Mouse (Mus musculus): Measurements from ENCODE around the gene Trpc4ap. TPM values are rescaled to one million over a fixed set of nuclear protein-coding genes. Genes with fewer than 3 reads are reported as not detected.

Gene Trpc4ap
- polyA plus RNA-seq, 1 experiment, result 223 TPM

DNA sequence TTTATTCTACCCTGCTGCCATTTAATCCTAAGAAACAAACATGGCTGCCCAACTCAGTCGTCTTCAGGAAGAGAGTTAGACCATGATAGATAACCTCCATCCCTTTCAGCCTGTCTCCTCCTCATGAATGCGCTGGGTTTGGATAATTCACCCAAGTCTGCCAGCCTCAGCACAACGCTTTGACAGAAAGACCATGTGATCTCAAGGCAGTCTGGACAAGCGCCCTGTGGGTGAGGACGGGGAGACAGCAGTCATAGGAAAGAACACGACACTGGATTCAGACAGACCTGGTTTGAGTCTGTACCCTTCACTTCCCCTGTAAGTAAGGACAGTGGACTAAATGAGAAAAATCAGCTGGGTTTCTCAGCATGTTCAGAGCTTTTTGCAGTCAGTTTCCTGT, 102.7 kb downstream of the Trpc4ap start:
- 56% methylated on average over 6 of the region's 6 CpGs for WGBS
- no peak for DNase-seq
- Histone ChIP-seq H3K27me3 (ENCODE audit: control insufficient read depth, insufficient read depth, low read length) (no peaks in the 10 kb centered on the region), H3K4me1 (ENCODE audit: control insufficient read depth, insufficient read depth, low read length) (no peaks in the 10 kb centered on the region), H3K4me3 (replicated peaks; ENCODE audit: insufficient read depth, low read depth, low read length) (no peak overlapping the region), H3K27ac (ENCODE audit: insufficient read depth, low read length) (no peak overlapping the region)
- TF ChIP-seq POLR2A (IDR thresholded peaks at IDR 0.05; ENCODE audit: borderline replicate concordance, insufficient read depth, low read length) (no peak), CTCF (IDR thresholded peaks at IDR 0.05; ENCODE audit: borderline replicate concordance, insufficient read depth, low read depth, low read length) (no peak)

GRCm38 (mm10) chr2:155588136-155588535, 104.0 kb downstream of the Trpc4ap start:
- Histone ChIP-seq H3K4me3 (replicated peaks; ENCODE audit: insufficient read depth, low read depth, low read length) (no peak overlapping the region), H3K4me1 (ENCODE audit: control insufficient read depth, insufficient read depth, low read length) (no peaks in the 10 kb centered on the region), H3K27me3 (ENCODE audit: control insufficient read depth, insufficient read depth, low read length) (no peaks in the 10 kb centered on the region), H3K27ac (ENCODE audit: insufficient read depth, low read length) (no peak overlapping the region)
- DNase-seq, result no peak
- TF ChIP-seq CTCF (IDR thresholded peaks at IDR 0.05; ENCODE audit: borderline replicate concordance, insufficient read depth, low read depth, low read length) (no peak), POLR2A (IDR thresholded peaks at IDR 0.05; ENCODE audit: borderline replicate concordance, insufficient read depth, low read length) (no peak)
- 51% methylated on average over 3 of the region's 3 CpGs for WGBS

DNA sequence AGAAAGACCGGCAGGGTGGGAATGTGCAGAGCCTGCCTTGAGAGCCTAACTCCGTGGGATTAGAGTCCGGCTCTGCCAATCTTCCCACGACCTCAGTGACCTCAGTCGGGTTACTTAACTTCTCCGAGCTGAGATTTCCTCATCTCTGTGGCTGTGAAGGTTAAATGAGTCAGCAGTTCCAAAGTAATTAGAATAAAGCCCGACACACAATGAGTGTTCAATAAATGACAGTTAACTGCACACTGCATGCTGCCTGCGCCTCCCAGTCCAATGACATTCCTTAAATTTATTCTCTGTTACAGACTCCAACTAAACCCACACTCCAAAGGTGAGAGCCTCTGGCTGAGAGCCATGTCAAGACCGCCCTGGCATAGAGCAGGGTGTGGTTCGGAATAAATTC, 106.7 kb downstream of the Trpc4ap start:
- no peak for DNase-seq
- Histone ChIP-seq H3K4me3 (replicated peaks; ENCODE audit: insufficient read depth, low read depth, low read length) (no peak overlapping the region), H3K27me3 (ENCODE audit: control insufficient read depth, insufficient read depth, low read length) (no peaks in the 10 kb centered on the region), H3K27ac (ENCODE audit: insufficient read depth, low read length) (no peak overlapping the region), H3K4me1 (ENCODE audit: control insufficient read depth, insufficient read depth, low read length) (no peaks in the 10 kb centered on the region)
- 74% methylated on average over 10 of the region's 10 CpGs for WGBS
- TF ChIP-seq POLR2A (IDR thresholded peaks at IDR 0.05; ENCODE audit: borderline replicate concordance, insufficient read depth, low read length), result no peak
- no peak for TF ChIP-seq CTCF (IDR thresholded peaks at IDR 0.05; ENCODE audit: borderline replicate concordance, insufficient read depth, low read depth, low read length)

DNA sequence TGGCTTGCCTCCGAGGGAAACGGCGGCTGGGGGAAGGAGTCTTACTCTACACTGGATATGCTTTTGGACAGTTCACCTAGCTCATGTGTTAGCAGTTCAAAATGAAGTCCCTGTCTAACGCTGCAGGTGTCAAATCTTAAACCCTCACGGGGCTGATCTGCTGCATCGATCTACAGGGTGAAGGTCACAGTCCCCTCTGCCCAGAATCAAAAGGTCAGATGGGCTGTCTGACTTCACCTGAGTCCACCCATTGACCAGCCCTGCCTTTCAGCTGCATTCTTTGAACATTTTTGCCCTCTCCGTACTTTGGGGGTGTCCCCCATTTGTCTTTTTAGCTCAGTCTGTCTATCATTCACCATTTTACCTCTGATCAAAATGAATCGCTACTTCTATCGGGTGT, 107.1 kb downstream of the Trpc4ap start:
- no peak for TF ChIP-seq CTCF (IDR thresholded peaks at IDR 0.05; ENCODE audit: borderline replicate concordance, insufficient read depth, low read depth, low read length)
- TF ChIP-seq POLR2A (IDR thresholded peaks at IDR 0.05; ENCODE audit: borderline replicate concordance, insufficient read depth, low read length), result no peak
- H3K4me1 ChIP-seq (ENCODE audit: control insufficient read depth, insufficient read depth, low read length), result no peaks in the 10 kb centered on the region
- no peak overlapping the region for H3K4me3 ChIP-seq (replicated peaks; ENCODE audit: insufficient read depth, low read depth, low read length)
- H3K27ac ChIP-seq (ENCODE audit: insufficient read depth, low read length), result no peak overlapping the region
- no peak for DNase-seq
- WGBS, result 89% methylated on average over 9 of the region's 9 CpGs
- no peaks in the 10 kb centered on the region for H3K27me3 ChIP-seq (ENCODE audit: control insufficient read depth, insufficient read depth, low read length)

Other genes with a start within 250 kb of the Trpc4ap start
- 39.0 and 47.1 TPM in 2 replicates for gene Ncoa6, start 218.5 kb downstream of the Trpc4ap start, polyA plus RNA-seq (2012; rRNA removed)
- gene Acss2, start 174.4 kb downstream of the Trpc4ap start, polyA plus RNA-seq (2012; rRNA removed), result 98.5 and 107 TPM in 2 replicates
- gene Ggt7, start 174.1 kb downstream of the Trpc4ap start, polyA plus RNA-seq (2012; rRNA removed), result 235 and 237 TPM in 2 replicates
- gene Gss, start 99.6 kb downstream of the Trpc4ap start, polyA plus RNA-seq (2012; rRNA removed), result 25.7 and 26.5 TPM in 2 replicates
- gene Myh7b, start 81.2 kb downstream of the Trpc4ap start, polyA plus RNA-seq (2012; rRNA removed), result 17.6 and 20.8 TPM in 2 replicates
- gene Edem2, start 37.1 kb upstream of the Trpc4ap start, polyA plus RNA-seq (2012; rRNA removed), result 52.9 and 53.4 TPM in 2 replicates
- not detected in 2 replicates for gene Gm17581, start 43.5 kb upstream of the Trpc4ap start, polyA plus RNA-seq (2012; rRNA removed)
- gene Procr, start 58.7 kb upstream of the Trpc4ap start, polyA plus RNA-seq (2012; rRNA removed), result 1.9 TPM in 2 replicates
- 153 and 190 TPM in 2 replicates for gene Mmp24, start 83.0 kb upstream of the Trpc4ap start, polyA plus RNA-seq (2012; rRNA removed)
- 72.8 and 81.5 TPM in 2 replicates for gene BC029722, start 127.0 kb upstream of the Trpc4ap start, polyA plus RNA-seq (2012; rRNA removed)
- 84.9 and 86.4 TPM in 2 replicates for gene Eif6, start 134.5 kb upstream of the Trpc4ap start, polyA plus RNA-seq (2012; rRNA removed)
- gene Fam83c, start 142.5 kb upstream of the Trpc4ap start, polyA plus RNA-seq (2012; rRNA removed), result not detected in 2 replicates
- 95.8 and 102 TPM in 2 replicates for gene Uqcc1, start 237.9 kb upstream of the Trpc4ap start, polyA plus RNA-seq (2012; rRNA removed)
- not detected in 2 replicates for gene Gm15557, start 248.3 kb upstream of the Trpc4ap start, polyA plus RNA-seq (2012; rRNA removed)